Mouse (Mus musculus) CH12.LX (cell line): ENCODE data around the gene Wipi2.

ENCODE experiments used
- CTCF ChIP-seq, 2 experiments: IDR thresholded peaks in 1 of 2; conservative IDR thresholded peaks in 1 of 2; 2 replicates each; pipeline ENCODE4 v1.5.1; 2011 to 2012; ENCODE audit warnings: low read depth in 2 of 2, low read length in 2 of 2, improper control_type of control experiment in 1 of 2, inconsistent platforms in 1 of 2, mild to moderate bottlenecking in 1 of 2, moderate library complexity in 1 of 2
- JUND ChIP-seq: conservative IDR thresholded peaks from 2 replicates; pipeline ENCODE4 v1.6.1; 2011; ENCODE audit warnings: low read depth, low read length, improper control_type of control experiment
- MAFK ChIP-seq: IDR thresholded peaks from 2 replicates; pipeline ENCODE4 v1.6.1; 2011; ENCODE audit warnings: low read length, improper control_type of control experiment; ENCODE audit not compliant: insufficient replicate concordance
- MAX ChIP-seq: IDR thresholded peaks from 2 replicates; pipeline ENCODE4 v1.6.1; 2011; ENCODE audit warnings: low read length, improper control_type of control experiment
- MEF2A ChIP-seq: IDR thresholded peaks from 2 replicates; pipeline ENCODE4 v1.6.1; 2014; ENCODE audit warnings: low read depth, mild to moderate bottlenecking, inconsistent platforms, low read length, improper control_type of control experiment, borderline replicate concordance
- MYC ChIP-seq: IDR thresholded peaks from 2 replicates; pipeline ENCODE4 v1.6.1; 2011; ENCODE audit warnings: low read depth, mild to moderate bottlenecking, improper control_type of control experiment, low read length
- ZC3H11A ChIP-seq: IDR thresholded peaks from 2 replicates; pipeline ENCODE4 v1.6.1; 2012; ENCODE audit warnings: low read depth, mild to moderate bottlenecking, inconsistent platforms, low read length, improper control_type of control experiment
- ZKSCAN1 ChIP-seq: IDR thresholded peaks from 2 replicates; pipeline ENCODE4 v1.6.1; 2012; ENCODE audit warnings: low read depth, inconsistent platforms, low read length, improper control_type of control experiment, borderline replicate concordance

DNA sequence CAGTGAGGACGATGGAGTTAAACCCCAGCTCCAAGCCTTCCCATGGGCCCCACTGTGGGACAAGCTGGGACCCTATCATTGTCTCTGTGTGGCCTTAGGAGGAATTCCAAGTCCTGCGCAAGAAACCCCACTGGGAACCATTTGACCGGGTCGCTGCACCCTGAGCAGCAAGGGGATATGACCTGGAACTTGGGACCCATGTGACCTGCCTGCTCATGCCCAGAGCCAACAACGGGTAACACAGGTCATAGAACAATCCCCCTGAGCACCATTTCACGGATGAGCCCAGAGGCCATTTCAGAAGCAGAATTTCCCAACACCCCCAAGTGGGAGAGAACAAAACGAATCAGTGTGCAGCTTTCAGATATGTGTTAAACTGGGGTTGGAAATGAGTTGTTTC lies 23.1 kb upstream of the Wipi2 start:
- TF ChIP-seq CTCF (conservative IDR thresholded peaks at IDR 0.05 in 1 of 2, IDR thresholded peaks at IDR 0.05 in 1 of 2; ENCODE audit: low read depth in 2 of 2, low read length in 2 of 2), result no peak
- no peak for TF ChIP-seq JUND
- no peak for TF ChIP-seq MYC
- no peak for TF ChIP-seq ZC3H11A
- no peak for TF ChIP-seq MAFK
- no peak for TF ChIP-seq MEF2A
- no peak for TF ChIP-seq MAX
- TF ChIP-seq ZKSCAN1, result no peak
